Mouse (Mus musculus): ENCODE measurements around the gene Gm13277.
"Not testable (repeated sequence)": the region's sequence is repeated elsewhere in the genome, so short reads cannot be mapped to it uniquely, and the experiment has no call there.

The Gm13277 gene

DNA sequence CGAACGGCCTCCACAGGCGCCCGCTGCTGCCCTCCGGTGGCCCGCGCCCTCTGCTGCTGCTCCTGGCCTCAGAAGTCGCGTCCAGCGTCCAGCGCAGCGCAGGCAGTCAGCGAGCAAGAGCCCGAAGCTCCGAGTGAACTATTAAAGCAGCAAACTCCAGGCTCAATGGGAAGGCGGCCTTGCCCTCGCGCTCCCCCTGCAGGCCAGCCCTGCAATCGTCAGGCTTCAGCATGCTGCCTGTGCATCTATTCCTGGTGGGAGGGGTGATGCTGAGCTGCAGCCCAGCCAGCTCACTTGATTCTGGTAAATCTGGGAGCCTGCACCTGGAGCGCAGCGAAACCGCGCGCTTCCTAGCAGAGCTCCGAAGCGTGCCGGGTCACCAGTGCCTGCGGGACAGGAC lies at the start of gene Gm13277:
Gm13277 (plus strand) TSS at position 231 of the 400 bp plus-strand sequence.
- DNase-seq (ENCODE audit: low read depth, low spot score), result not testable (repeated sequence)

DNA sequence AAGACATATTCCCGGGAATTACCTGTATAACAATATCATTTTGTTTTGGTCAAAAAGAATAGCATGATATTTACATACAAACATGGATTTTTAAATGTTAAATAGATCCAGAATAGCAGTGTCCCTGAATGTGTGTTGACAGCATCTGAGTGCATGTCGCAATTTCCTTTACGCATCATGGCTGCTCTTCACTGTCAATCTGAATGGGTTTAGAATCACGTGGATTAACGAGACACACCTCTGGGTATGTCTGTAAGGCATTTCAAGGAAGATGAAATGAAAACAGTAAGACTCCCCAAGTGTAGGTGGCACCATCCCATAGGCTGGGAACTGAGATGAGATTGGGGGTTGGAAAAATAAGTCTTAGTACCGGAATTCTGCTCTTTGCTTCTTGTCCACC lies 49.4 kb upstream of the Gm13277 start:
- DNase-seq (ENCODE audit: low read depth, low spot score), result no peak

DNA sequence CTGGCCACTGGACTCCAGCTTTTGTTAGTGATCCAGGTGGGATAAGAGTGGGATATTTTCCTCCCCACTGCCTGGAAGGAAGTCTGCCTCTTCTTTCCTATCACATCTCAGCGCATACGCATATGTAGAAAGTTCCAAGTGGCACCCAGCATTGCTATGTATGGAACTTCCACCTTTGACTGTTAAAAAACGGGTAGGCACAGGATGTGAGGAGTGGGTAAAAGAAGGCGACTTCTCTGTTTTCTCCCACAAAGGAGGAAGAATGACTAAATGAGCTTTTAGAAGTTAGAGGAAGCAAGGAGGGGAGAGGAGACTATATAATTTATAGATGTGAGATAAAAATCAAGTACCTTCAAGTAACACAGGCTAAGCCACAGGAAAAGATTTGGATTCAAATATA lies 47.0 kb upstream of the Gm13277 start:
- no peak for DNase-seq (ENCODE audit: low read depth, low spot score)

DNA sequence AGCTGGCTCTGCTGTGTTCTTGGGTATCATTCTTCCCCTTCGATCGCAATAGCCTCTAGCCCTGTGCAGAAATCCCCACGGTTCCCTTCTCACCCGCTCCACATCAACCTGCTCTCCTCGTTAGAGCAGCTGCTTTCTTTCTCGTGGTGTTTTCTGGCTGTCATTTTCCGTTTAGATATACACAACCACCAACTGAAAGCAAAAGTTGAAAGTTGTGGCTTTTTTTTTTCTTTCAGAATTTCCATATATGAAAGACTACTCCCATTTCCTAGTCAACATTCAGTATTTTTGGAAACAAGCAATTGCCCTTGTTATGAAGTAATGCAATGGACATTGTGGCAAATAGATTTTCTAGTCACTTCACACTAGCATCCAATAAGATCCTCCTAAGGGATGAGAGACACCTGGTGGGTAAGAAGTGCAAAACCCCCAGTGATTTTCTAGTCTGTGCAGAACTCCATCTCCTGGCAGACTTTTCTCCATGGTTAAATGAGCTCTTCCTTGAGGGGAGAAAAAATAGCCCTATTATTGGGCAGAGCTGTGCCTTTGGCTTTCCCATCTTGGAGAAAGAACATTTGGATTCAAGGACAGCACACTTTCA lies 45.6 kb upstream of the Gm13277 start:
- no peak for DNase-seq (ENCODE audit: low read depth, low spot score)

DNA sequence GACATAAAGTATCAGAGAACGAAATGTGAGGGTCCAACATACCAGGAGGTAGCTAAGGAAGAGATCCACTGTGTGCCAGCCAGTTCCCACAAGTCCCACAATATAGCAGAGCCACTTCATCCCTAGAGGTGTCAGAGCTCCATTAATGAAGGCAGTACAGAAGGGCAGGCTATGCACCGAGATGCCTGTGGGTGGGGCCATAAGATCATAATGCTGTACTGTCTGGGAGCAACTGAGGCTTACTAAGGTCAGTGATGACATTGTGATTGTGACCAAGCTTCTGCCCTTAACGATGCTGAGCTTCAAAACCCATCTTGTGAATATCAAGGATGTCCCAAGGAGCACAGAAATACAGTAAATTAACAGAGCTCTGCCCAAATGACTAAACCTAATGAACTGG lies 44.2 kb upstream of the Gm13277 start:
- no peak for DNase-seq (ENCODE audit: low read depth, low spot score)

DNA sequence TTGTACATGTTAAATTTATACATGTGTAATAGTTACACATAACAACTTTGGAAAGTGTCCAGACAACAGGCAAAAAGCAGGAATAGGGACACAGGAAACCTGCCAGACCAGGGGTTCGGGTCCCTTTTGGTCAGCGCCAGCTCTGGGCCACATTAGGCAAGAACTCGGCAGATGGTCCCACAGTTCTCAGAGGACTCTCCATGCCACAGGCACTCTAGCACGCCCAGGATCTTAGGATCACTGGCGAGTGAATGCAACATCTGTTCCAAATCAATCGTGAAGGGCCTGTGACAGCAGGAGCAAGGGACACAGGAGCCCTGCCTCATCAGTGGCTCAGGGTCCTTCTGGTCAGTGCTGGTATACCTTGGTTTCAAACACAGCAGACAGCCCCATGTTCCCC lies 38.5 kb upstream of the Gm13277 start:
- no peak for DNase-seq (ENCODE audit: low read depth, low spot score)

DNA sequence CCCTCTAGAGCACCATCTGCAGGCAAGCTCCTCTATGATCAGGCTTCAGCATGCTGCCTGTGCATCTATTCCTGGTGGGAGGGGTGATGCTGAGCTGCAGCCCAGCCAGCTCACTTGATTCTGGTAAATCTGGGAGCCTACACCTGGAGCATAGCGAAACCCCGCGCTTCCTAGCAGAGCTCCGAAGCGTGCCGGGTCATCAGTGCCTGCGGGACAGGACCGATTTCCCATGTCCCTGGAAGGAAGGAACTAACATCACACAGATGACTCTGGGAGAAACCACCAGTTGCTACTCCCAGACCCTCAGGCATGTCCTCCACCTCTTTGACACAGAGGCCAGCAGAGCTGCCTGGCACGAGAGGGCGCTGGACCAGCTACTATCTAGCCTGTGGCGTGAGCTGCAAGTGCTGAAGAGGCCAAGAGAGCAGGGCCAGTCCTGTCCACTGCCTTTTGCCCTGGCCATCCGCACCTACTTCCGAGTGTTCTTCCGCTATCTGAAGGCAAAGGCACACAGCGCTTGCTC lies 33.6 kb upstream of the Gm13277 start, which contains the start of gene Gm13271:
Gm13271 (plus strand) TSS at position 51 of the 523 bp plus-strand sequence.
- not testable (repeated sequence) for DNase-seq (ENCODE audit: low read depth, low spot score)

DNA sequence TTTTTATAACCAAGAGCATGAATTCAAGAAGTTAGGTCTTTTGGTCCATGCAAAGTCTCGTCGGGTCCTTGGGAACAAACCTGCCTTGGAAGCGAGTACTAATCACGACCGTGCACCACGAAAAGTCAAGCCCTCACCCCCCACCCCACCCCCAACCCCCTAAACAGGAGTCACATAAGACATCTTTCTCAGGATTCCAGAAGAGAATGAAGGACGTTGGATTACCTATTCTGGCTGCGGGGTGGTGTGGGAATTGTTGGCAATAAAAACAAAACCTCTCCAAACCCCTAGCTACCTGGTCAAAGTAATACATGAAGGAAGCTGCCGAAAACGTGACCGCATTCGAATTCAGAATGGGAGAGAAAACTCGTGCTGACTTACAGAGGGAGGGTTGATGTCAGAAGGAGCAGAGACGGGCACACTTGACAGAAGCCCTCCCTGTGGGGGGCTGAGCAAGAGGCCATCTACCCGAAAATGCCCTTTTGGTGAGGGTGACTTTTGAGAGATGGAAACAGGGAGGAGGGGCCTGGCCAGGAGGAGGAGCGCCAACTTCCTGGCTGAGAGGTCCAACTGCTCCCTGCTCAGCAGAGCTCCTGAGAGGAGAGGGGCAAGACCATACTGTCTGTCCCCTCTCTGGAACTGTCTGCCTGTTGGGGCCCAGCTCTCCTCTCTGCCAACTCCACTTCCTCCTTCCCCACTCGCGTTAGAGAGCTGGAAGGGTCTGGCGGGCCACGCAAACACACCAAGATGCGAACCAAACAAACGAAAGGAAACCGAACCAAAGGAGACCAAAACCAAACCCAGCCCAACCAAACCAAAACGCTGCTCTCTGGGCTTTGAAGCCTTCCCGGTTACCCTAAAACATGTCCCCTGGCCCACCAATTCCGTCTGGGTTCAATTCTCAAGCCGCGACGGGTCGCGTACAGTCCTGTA lies 31.6 kb upstream of the Gm13277 start:
- DNase-seq (ENCODE audit: low read depth, low spot score), result not testable (repeated sequence)

DNA sequence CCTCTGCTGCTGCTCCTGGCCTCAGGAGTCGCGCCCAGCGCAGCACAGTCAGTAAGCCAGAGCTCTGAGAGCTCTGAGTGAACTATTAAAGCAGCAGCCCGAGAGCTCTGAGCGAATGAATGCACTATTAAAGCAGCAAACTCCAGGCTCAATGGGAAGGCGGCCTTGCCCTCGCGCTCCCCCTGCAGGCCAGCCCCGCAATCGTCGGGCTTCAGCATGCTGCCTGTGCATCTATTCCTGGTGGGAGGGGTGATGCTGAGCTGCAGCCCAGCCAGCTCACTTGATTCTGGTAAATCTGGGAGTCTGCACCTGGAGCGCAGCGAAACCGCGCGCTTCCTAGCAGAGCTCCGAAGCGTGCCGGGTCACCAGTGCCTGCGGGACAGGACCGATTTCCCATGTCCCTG lies 30.8 kb upstream of the Gm13277 start:
- not testable (repeated sequence) for DNase-seq (ENCODE audit: low read depth, low spot score)

DNA sequence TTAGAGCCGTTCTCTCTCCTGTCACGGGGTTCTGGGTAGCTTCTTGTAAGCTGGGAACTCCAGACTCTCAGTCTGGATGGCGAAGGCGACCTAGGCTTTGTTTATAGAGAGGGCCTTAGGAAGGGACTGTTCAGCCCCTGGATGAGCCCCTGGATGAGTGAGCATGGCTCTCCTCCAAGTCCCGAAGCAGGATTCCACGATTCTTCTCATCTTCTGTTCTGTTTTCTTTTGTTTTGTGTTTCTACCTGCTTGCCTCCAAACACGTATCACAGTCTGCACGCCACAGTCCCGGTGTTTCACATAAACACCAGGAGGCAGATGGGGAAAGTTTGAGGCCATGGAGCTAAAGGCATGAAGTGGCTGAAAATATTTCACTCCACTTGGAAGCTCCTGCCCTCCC lies 29.7 kb upstream of the Gm13277 start:
- DNase-seq (ENCODE audit: low read depth, low spot score), result not testable (repeated sequence)

DNA sequence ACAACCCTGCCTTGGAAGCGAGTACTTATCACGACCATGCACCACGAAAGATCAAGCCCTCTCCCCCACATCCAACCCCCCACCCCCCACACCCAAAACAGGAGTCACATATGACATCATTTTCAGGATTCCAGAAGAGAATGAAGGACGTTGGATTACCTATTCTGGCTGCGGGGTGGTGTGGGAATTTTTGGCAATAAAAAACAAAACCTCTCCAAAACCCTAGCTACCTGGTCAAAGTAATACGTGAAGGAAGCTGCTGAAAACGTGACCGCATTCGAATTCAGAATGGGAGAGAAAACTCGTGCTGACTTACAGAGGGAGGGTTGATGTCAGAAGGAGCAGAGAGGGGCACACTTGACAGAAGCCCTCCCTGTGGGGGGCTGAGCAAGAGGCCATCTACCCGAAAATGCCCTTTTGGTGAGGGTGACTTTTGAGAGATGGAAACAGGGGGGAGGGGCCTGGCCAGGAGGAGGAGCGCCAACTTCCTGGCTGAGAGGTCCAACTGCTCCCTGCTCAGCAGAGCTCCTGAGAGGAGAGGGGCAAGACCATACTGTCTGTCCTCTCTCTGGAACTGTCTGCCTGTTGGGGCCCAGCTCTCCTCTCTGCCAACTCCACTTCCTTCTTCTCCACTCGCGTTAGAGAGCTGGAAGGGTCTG lies 28.7 kb upstream of the Gm13277 start, which contains the start of gene Gm13283:
Gm13283 (plus strand) TSS at position 510 of the 659 bp plus-strand sequence.
- DNase-seq (ENCODE audit: low read depth, low spot score), result not testable (repeated sequence)

DNA sequence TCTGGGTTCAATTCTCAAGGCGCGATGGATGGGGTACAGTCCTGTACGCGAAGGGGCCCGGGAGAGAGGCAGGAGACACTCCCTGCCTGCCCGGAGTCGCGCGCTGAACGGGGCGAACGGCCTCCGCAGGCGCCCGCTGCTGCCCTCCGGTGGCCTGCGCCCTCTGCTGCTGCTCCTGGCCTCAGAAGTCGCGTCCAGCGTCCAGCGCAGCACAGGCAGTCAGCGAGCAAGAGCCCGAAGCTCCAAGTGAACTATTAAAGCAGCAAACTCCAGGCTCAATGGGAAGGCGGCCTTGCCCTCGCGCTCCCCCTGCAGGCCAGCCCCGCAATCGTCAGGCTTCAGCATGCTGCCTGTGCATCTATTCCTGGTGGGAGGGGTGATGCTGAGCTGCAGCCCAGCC lies 28.0 kb upstream of the Gm13277 start:
- not testable (repeated sequence) for DNase-seq (ENCODE audit: low read depth, low spot score)

DNA sequence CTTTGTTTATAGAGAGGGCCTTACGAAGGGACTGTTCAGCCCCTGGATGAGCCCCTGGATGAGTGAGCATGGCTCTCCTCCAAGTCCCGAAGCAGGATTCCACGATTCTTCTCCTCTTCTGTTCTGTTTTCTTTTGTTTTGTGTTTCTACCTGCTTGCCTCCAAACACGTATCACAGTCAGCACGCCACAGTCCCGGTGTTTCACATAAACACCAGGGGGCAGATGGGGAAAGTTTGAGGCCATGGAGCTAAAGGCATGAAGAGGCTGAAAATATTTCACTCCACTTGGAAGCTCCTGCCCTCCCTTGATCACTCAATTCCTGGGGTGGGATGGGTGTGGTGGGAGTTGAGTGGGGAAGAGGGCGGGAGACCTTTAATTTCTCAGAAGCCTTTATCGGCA lies 26.7 kb upstream of the Gm13277 start:
- DNase-seq (ENCODE audit: low read depth, low spot score), result not testable (repeated sequence)

DNA sequence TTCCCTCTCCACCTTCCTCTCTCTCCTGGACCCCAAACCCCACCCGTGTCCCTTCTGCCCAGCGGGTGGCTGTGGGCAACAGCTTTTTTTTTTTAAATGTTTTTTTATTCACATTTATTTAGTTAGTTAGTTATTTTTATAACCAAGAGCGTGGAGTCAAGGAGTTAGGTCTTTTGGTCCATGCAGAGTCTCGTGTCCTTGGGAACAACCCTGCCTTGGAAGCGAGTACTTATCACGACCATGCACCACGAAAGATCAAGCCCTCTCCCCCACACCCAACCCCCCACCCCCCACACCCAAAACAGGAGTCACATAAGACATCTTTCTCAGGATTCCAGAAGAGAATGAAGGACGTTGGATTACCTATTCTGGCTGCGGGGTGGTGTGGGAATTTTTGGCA lies 26.1 kb upstream of the Gm13277 start:
- not testable (repeated sequence) for DNase-seq (ENCODE audit: low read depth, low spot score)

DNA sequence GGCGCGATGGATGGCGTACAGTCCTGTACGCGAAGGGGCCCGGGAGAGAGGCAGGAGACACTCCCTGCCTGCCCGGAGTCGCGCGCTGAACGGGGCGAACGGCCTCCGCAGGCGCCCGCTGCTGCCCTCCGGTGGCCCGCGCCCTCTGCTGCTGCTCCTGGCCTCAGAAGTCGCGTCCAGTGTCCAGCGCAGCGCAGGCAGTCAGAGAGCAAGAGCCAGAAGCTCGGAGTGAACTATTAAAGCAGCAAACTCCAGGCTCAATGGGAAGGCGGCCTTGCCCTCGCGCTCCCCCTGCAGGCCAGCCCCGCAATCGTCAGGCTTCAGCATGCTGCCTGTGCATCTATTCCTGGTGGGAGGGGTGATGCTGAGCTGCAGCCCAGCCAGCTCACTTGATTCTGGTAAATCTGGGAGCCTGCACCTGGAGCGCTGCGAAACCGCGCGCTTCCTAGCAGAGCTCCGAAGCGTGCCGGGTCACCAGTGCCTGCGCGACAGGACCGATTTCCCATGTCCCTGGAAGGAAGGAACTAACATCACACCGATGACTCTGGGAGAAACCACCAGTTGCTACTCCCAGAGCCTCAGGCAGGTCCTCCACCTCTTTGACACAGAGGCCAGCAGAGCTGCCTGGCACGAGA lies 24.9 kb upstream of the Gm13277 start:
- DNase-seq (ENCODE audit: low read depth, low spot score), result not testable (repeated sequence)

DNA sequence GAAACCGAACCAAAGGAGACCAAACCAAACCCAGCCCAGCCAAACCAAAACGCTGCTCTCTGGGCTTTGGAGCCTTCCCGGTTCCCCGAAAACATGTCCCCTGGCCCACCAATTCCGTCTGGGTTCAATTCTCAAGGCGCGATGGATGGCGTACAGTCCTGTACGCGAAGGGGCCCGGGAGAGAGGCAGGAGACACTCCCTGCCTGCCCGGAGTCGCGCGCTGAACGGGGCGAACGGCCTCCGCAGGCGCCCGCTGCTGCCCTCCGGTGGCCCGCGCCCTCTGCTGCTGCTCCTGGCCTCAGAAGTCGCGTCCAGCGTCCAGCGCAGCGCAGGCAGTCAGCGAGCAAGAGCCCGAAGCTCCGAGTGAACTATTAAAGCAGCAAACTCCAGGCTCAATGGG lies 14.9 kb upstream of the Gm13277 start, which contains the start of gene Gm13290:
Gm13290 (plus strand) TSS at position 301 of the 400 bp plus-strand sequence.
- DNase-seq (ENCODE audit: low read depth, low spot score), result not testable (repeated sequence)

DNA sequence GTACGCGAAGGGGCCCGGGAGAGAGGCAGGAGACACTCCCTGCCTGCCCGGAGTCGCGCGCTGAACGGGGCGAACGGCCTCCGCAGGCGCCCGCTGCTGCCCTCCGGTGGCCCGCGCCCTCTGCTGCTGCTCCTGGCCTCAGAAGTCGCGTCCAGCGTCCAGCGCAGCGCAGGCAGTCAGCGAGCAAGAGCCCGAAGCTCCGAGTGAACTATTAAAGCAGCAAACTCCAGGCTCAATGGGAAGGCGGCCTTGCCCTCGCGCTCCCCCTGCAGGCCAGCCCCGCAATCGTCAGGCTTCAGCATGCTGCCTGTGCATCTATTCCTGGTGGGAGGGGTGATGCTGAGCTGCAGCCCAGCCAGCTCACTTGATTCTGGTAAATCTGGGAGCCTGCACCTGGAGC lies 11.8 kb upstream of the Gm13277 start, which contains the start of gene Gm13289:
Gm13289 (plus strand) TSS at position 301 of the 400 bp plus-strand sequence.
- not testable (repeated sequence) for DNase-seq (ENCODE audit: low read depth, low spot score)

DNA sequence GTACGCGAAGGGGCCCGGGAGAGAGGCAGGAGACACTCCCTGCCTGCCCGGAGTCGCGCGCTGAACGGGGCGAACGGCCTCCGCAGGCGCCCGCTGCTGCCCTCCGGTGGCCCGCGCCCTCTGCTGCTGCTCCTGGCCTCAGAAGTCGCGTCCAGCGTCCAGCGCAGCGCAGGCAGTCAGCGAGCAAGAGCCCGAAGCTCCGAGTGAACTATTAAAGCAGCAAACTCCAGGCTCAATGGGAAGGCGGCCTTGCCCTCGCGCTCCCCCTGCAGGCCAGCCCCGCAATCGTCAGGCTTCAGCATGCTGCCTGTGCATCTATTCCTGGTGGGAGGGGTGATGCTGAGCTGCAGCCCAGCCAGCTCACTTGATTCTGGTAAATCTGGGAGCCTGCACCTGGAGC lies 8.9 kb upstream of the Gm13277 start, which contains the start of gene Gm13272:
Gm13272 (plus strand) TSS at position 301 of the 400 bp plus-strand sequence.
- DNase-seq (ENCODE audit: low read depth, low spot score), result not testable (repeated sequence)

DNA sequence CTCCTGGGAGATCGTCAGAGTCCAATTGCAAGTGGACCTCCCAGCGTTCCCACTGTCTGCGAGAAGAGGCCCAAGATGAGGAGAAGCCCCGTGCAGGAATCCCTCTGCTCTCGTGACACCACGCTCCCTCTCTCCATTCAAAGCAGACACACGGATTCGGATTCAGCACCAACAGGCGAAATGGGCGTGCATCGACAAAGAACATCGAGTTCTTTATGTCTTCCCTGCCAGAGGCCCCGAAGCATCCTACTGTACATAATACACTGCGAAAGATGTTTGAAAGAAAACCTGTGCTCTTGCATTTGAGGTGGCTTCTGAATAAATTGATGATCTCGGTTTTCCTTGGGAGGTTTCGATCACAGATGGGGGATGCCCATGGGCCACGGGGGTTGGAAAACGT lies 8.1 kb upstream of the Gm13277 start:
- not testable (repeated sequence) for DNase-seq (ENCODE audit: low read depth, low spot score)

DNA sequence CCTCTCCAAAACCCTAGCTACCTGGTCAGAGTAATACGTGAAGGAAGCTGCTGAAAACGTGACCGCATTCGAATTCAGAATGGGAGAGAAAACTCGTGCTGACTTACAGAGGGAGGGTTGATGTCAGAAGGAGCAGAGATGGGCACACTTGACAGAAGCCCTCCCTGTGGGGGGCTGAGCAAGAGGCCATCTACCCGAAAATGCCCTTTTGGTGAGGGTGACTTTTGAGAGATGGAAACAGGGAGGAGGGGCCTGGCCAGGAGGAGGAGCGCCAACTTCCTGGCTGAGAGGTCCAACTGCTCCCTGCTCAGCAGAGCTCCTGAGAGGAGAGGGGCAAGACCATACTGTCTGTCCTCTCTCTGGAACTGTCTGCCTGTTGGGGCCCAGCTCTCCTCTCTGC lies 6.6 kb upstream of the Gm13277 start, which contains the start of gene Ifnz:
Ifnz (plus strand) TSS at position 301 of the 400 bp plus-strand sequence.
- not testable (repeated sequence) for DNase-seq (ENCODE audit: low read depth, low spot score)

DNA sequence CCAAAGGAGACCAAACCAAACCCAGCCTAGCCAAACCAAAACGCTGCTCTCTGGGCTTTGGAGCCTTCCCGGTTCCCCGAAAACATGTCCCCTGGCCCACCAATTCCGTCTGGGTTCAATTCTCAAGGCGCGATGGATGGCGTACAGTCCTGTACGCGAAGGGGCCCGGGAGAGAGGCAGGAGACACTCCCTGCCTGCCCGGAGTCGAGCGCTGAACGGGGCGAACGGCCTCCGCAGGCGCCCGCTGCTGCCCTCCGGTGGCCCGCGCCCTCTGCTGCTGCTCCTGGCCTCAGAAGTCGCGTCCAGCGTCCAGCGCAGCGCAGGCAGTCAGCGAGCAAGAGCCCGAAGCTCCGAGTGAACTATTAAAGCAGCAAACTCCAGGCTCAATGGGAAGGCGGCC lies 6.1 kb upstream of the Gm13277 start:
- DNase-seq (ENCODE audit: low read depth, low spot score), result not testable (repeated sequence)

All from ZHBTc4 (cell line).